Mouse (Mus musculus) G1E (cell line): ENCODE measurements around the gene Ttc17.

ENCODE experiments used
- CTCF ChIP-seq: IDR thresholded peaks from 2 replicates; pipeline ENCODE4 v1.5.1; 2012; ENCODE audit warnings: low read depth, low read length, inconsistent platforms, mixed read lengths
- GATA1 ChIP-seq: IDR thresholded peaks from 2 replicates; pipeline ENCODE4 v1.6.1; 2012; ENCODE audit warnings: borderline replicate concordance, low read length, inconsistent platforms, mixed read lengths
- GATA2 ChIP-seq: IDR thresholded peaks from 2 replicates; pipeline ENCODE4 v1.6.1; 2012; ENCODE audit warnings: low read depth, low read length, inconsistent platforms, borderline replicate concordance
- TAL1 ChIP-seq: conservative IDR thresholded peaks from 2 replicates; pipeline ENCODE4 v1.6.1; 2012; ENCODE audit warnings: low read depth, low read length, inconsistent platforms, mixed read lengths

DNA sequence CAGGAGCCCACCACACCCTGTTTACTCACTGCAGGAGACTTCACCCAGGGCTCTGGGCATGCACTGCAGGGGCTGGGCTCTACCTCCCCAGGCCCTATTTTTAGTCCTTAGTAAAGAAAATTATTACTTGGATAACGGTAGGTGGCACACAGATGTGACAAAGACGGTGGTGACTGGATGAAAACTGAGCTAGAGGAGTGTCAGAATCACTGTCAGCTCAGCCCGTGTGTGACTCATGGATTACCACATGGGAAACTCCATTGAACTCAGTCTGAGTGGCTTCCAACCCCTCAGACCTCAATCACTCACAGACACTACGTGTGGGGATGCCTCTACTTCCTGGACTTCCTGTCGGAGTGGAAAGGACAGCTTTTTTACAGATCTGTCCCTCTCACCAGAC lies 118.4 kb downstream of the Ttc17 start:
- no peak for TF ChIP-seq CTCF
- no peak for TF ChIP-seq GATA1
- TF ChIP-seq GATA2, result no peak
- TF ChIP-seq TAL1, result no peak
